Mouse (Mus musculus): ENCODE measurements around the gene Rprm.

DNA sequence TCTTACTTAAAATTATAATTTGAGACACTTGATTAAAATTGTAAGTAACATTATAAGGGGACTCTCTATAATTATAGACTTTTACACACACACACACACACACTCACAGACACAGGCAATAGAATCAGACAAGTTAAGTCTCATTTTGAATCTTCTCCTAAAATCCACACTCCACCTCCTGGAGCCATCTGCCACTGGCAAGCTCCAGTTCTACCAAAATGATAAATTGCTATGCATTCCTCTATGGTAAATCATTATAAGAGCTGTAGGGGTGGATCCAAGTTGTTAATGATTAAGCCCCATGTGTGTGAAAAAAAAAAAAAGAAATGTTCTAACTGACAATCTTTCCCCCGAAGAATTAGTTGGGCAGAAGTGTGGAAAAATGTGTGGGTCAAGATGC lies 13.8 kb downstream of the Rprm start:
- TF ChIP-seq POLR2A (IDR thresholded peaks at IDR 0.05; ENCODE audit: insufficient read depth, low read depth, low read length) (no peak), CTCF (IDR thresholded peaks at IDR 0.05) (no peak)

Measured in heart, adult 2 months (tissue).